Mouse (Mus musculus) cerebellum, adult 9-11 months (tissue): Measurements from ENCODE around the gene Cldn34c1.
A peak's percentile ranks its signal among the peaks of the same experiment; 100 is the strongest.
"Not testable (repeated sequence)": the region's sequence is repeated elsewhere in the genome, so short reads cannot be mapped to it uniquely, and the experiment has no call there.

Experiments
- DNase-seq: peaks from one replicate; pipeline ENCODE4 v3.0.0; 2022

Cldn34c1 gene

DNA sequence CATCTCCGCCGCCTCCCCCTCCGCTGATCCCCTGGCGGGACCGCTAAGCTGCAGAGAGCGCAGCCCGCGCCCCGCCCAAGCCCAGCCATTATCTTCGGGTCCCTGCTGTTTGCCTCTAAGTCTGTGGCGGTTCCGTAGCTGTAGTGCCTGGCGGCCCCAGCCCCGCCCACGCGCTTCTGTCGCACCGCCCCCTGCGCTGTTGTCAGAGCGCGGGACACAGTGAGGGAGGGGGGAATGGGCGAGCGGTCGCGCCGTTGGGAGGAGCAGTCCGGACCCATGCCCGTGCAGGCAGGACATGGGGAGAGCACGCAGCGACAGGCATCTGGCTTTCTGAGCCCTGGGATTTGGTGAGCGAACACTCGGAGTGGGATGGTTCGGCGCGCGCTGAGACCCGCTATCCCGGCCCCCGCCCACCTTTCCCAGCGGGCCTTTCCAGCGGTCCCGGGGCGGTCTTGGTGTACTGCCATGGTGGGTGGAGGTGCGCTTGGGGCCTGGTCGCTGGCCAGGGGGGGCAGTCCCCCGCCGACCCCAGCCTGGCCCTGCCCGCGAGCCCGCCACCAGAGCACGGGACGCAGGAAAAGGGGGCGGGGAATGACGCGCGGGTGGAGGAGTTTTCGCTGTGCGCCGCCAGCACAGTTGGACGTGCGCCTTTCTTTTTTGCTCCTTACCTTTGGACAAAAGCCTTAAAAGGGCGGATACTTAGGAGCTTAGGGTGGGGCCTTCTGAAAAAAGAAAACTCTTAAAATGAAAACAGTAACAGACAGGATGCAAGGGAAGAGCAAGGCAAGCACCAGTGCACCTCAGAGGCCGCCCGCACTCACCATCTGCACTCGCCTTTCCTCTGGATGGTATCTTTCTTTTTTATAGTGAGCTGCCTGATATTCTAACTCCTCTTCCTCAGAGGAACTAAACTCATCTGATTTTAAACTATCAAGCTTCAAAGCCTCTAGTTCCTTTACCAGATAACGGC, at the start of gene Cldn34c1:
Cldn34c1 (plus strand) TSS at position 205 of the 970 bp plus-strand sequence.
- DNase-seq, result peak; percentile 87

DNA sequence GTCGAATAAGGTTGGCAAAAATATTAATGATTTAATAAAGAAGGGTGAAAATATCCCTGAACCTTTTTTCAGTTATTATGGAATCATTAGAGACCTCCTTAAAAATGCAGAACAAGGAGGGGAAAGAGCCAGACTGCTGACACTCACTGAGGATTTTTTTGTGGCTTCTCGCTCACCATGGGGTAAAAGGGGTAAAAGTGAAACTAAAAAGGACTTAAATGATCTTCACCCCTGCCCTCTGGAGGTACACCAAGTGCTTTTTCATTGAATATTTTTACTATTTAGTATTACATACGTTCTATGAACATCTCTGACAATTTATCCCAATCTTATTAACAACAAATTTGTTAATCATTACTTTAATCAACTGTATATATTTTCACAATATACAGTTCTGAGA, 15.9 kb upstream of the Cldn34c1 start:
- no peak for DNase-seq

DNA sequence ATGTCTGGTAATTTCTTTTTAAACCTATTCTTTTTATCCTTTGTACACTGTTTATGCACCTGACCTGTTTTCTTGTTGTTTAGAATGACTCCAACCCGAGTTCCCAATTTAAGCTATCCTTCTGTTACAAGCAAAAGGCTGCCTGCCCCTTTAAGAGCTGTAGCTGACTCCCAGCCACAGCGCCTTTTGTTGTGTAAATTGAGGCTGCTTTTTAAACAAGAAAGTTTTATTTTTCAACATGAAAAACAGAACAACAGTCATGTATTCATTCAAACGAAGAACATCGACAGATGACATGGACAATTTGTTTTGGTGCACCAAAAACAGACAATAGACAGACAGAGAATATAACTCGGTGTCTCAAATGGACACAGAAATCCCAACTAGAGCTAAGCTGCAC, 489 bp upstream of the Cldn34c1 start:
- DNase-seq, result not testable (repeated sequence)

DNA sequence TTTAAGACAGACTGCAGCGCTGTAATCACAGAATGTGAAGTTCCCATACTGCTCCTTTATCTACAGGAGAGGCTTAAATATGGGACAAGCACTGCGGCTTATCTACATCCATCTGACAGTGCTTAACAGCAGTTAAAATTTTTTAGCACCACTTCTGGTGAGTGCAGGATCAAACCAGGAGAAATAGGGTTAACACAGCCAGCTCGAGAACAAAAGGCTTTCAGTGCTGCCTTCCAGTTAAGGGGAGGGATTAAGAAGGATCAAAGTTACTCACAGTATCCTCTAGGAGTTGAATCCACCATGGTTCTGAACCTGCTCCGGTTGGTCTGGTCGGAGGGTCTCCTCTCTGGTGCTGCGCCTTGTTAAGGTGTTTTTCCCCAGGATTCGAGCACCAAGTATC, 1.4 kb downstream of the Cldn34c1 start:
- DNase-seq, result not testable (repeated sequence)

DNA sequence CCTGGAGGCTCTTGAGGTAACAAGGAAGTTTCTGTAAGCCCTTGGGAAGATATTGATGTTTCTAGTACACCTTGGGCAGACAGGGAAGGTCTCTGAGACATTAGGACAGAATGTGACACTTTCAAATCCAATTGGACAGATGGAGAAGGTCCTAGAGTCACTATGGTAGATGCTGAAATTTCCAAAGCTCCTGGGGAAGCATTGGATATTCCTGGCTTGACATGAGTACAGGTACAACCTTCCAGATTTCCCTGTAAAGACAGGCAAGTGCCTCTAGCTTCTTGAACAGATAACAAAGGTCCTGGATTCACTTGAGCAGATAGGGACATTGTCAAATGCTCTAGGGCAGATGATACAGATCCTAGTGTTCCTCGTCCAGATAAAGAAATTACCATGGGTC, 119.1 kb downstream of the Cldn34c1 start, which contains the start of gene Srsx:
Srsx (minus strand) TSS at position 101 of the 400 bp plus-strand sequence.
- not testable (repeated sequence) for DNase-seq
